Mouse (Mus musculus): ENCODE results near the gene Casq2. TPM values are rescaled to one million over a fixed set of nuclear protein-coding genes. Genes with fewer than 3 reads are reported as not detected.

Gene Casq2
- polyA plus RNA-seq, 1 experiment from 2014 or later, result 15.5 TPM

DNA sequence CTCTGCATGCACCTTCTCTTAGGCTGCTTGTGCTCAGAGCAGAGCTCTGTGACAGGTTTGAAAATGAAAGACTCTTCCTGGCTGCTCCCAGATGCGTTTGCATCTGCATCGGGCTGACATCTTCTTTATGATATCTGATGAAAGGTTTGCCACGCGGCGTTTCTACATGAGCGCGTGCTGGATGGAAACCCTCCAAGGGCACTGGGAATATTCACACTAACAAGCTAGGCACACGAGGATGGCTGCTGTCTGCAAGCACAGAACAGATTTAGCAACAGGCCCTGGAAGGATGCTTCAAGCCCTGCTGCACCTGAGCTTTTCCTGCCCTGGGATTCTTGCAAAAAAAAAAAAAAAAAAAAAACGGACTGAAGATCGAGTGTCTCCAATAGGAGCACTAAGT lies 50.9 kb downstream of the Casq2 start:
- Histone ChIP-seq H3K27me3 (ENCODE audit: control insufficient read depth, insufficient read depth, low read depth, low read length) (no peaks in the 10 kb centered on the region), H3K9me3 (ENCODE audit: control insufficient read depth, low read length) (no peaks in the 10 kb centered on the region), H3K9ac (ENCODE audit: low read length) (no peak overlapping the region), H3K4me1 (replicated peaks; ENCODE audit: control insufficient read depth, insufficient read depth, low read length) (peaks cover 16% of the 10 kb centered on the region), H3K4me2 (ENCODE audit: low read depth, low read length) (no peak overlapping the region), H3K27ac (ENCODE audit: low read length) (no peak overlapping the region), H3K4me3 (ENCODE audit: low read length) (no peak overlapping the region), H3K36me3 (ENCODE audit: control insufficient read depth, insufficient read depth, low read length) (no peaks in the 10 kb centered on the region)
- no peak for ATAC-seq (ENCODE audit: low read depth)
- 69% methylated on average over 10 of the region's 10 CpGs for WGBS

DNA sequence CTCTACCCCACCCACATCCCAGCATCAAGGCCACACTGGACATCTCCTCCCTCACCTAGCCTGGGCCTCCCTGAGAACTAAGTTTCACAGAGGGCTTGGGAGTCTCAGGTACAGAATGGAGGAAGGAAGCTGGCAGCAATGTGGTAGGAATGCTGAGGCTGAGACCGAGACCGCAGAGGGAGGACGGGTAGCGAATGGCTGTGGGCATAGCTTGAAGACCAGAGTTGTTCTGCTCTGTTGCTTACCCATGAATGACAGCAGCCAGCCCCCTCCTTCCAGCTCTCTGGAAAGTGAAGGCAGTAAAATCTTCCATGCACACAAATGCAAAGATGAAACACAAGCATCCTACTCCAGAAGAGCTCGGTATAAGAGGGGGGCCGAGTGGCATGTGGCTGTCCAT lies 52.7 kb downstream of the Casq2 start:
- ATAC-seq (ENCODE audit: low read depth), result no peak
- no peaks in the 10 kb centered on the region for H3K9me3 ChIP-seq (ENCODE audit: control insufficient read depth, low read length)
- H3K27ac ChIP-seq (ENCODE audit: low read length), result no peak overlapping the region
- H3K9ac ChIP-seq (ENCODE audit: low read length), result no peak overlapping the region
- no peak overlapping the region for H3K4me2 ChIP-seq (ENCODE audit: low read depth, low read length)
- H3K4me1 ChIP-seq (replicated peaks; ENCODE audit: control insufficient read depth, insufficient read depth, low read length), result peaks cover 16% of the 10 kb centered on the region
- 80% methylated on average over 6 of the region's 6 CpGs for WGBS
- no peaks in the 10 kb centered on the region for H3K36me3 ChIP-seq (ENCODE audit: control insufficient read depth, insufficient read depth, low read length)
- H3K4me3 ChIP-seq (ENCODE audit: low read length), result no peak overlapping the region
- no peaks in the 10 kb centered on the region for H3K27me3 ChIP-seq (ENCODE audit: control insufficient read depth, insufficient read depth, low read depth, low read length)

DNA sequence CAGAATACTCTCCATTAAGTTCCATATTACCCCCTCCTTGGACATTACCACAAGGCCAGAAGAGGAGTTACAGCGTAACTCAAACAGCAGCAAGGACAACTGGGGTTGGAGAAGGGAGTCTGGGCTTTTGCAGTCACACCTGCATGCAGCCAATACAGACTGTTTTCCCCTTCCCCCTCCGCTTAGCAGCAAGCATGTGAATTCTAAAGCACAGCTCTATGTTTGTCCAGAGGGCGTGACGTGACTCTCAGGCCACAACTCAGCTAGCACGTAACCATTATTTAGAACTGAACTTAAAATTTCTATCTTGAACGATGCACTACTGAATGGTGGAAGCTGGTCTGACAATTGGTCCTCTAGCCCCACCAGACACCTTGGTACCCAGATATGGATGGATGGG lies 54.4 kb downstream of the Casq2 start:
- H3K36me3 ChIP-seq (ENCODE audit: control insufficient read depth, insufficient read depth, low read length), result no peaks in the 10 kb centered on the region
- H3K9me3 ChIP-seq (ENCODE audit: control insufficient read depth, low read length), result no peaks in the 10 kb centered on the region
- H3K4me2 ChIP-seq (ENCODE audit: low read depth, low read length), result no peak overlapping the region
- H3K4me3 ChIP-seq (ENCODE audit: low read length), result no peak overlapping the region
- peak; percentile 39; the same call in 1 of the 2 replicates for ATAC-seq (ENCODE audit: low read depth)
- H3K27me3 ChIP-seq (ENCODE audit: control insufficient read depth, insufficient read depth, low read depth, low read length), result no peaks in the 10 kb centered on the region
- no peak overlapping the region for H3K27ac ChIP-seq (ENCODE audit: low read length)
- 68% methylated on average over 6 of the region's 6 CpGs for WGBS
- H3K9ac ChIP-seq (ENCODE audit: low read length), result no peak overlapping the region
- H3K4me1 ChIP-seq (replicated peaks; ENCODE audit: control insufficient read depth, insufficient read depth, low read length), result peaks cover 11% of the 10 kb centered on the region

DNA sequence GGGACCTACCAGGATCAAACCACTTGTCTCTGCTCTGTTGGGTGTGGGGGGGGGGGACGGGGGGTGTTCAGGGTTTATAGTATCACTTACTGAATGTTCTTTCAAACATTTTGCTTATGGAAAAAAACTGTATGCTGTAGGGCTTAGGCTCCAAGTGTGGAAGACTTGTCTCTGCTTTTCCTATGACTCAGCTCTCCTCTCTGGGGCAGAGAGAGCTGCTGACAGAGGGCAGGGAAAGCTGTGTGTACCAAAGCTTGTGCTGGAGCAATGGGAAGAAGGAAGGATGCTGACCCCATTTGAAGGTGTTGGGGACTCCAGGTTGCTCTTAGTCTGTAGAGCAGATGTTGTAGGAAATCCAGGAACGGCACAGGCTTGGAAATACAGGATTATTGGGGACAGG lies 55.2 kb downstream of the Casq2 start:
- WGBS, result 69% methylated on average over 2 of the region's 2 CpGs
- H3K9me3 ChIP-seq (ENCODE audit: control insufficient read depth, low read length), result no peaks in the 10 kb centered on the region

DNA sequence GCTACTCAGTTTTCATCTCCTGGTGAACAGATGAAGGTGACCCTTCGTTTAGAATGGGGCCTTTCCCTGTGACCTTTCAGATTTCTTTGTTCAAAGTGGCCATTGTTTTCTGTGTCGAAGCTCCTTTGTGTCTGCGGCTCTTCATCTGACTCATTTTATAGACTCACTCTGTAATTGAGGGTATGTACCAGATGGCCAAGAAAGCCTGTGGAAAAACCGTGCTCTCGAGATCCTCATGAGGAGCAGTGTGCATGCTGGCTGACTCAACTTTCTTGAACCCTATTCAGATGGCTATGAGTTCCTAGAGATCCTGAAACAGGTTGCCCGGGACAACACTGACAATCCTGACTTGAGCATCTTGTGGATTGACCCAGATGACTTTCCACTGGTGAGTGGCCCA lies 55.7 kb downstream of the Casq2 start:
- Histone ChIP-seq H3K27ac (ENCODE audit: low read length) (no peak overlapping the region), H3K9me3 (ENCODE audit: control insufficient read depth, low read length) (no peaks in the 10 kb centered on the region), H3K4me3 (ENCODE audit: low read length) (no peak overlapping the region), H3K27me3 (ENCODE audit: control insufficient read depth, insufficient read depth, low read depth, low read length) (no peaks in the 10 kb centered on the region), H3K4me2 (ENCODE audit: low read depth, low read length) (no peak overlapping the region), H3K4me1 (replicated peaks; ENCODE audit: control insufficient read depth, insufficient read depth, low read length) (peaks cover under 1% of the 10 kb centered on the region; the same call in 1 of the 2 replicates), H3K9ac (ENCODE audit: low read length) (no peak overlapping the region), H3K36me3 (ENCODE audit: control insufficient read depth, insufficient read depth, low read length) (no peaks in the 10 kb centered on the region)
- WGBS, result 78% methylated on average over 6 of the region's 6 CpGs
- no peak for ATAC-seq (ENCODE audit: low read depth)

More for the DNA sequence above, 55.2 kb downstream of the Casq2 start:
- Histone ChIP-seq H3K27ac (ENCODE audit: low read length) (no peak overlapping the region), H3K4me3 (ENCODE audit: low read length) (no peak overlapping the region), H3K27me3 (ENCODE audit: control insufficient read depth, insufficient read depth, low read depth, low read length) (no peaks in the 10 kb centered on the region), H3K36me3 (ENCODE audit: control insufficient read depth, insufficient read depth, low read length) (no peaks in the 10 kb centered on the region), H3K4me1 (replicated peaks; ENCODE audit: control insufficient read depth, insufficient read depth, low read length) (peaks cover 4% of the 10 kb centered on the region), H3K9ac (ENCODE audit: low read length) (no peak overlapping the region), H3K4me2 (ENCODE audit: low read depth, low read length) (no peak overlapping the region)
- ATAC-seq (ENCODE audit: low read depth), result no peak

DNA sequence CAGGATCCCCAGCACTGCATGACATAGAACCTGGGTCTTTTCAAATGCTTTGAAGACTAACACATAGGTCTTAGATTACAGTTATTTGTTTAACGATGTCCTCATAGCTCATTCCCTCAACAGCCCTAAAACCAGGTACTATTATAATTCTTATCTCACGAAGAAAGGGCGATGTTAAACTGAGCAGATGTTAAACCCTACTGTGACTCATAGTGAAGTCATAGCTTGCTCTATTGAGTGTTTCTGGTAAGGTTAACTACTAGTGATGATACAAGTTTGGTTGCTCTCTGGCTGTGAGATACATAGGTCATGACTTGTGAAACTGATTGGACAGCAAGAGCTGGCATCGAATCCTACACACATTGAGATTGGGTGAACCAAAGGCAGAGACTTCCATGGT lies 56.7 kb downstream of the Casq2 start:
- Histone ChIP-seq H3K36me3 (ENCODE audit: control insufficient read depth, insufficient read depth, low read length) (no peaks in the 10 kb centered on the region), H3K9me3 (ENCODE audit: control insufficient read depth, low read length) (no peaks in the 10 kb centered on the region), H3K4me2 (ENCODE audit: low read depth, low read length) (no peak overlapping the region), H3K4me1 (replicated peaks; ENCODE audit: control insufficient read depth, insufficient read depth, low read length) (no peaks in the 10 kb centered on the region; the same call in 1 of the 2 replicates), H3K9ac (ENCODE audit: low read length) (no peak overlapping the region), H3K27ac (ENCODE audit: low read length) (no peak overlapping the region), H3K4me3 (ENCODE audit: low read length) (no peak overlapping the region), H3K27me3 (ENCODE audit: control insufficient read depth, insufficient read depth, low read depth, low read length) (no peaks in the 10 kb centered on the region)
- no peak for ATAC-seq (ENCODE audit: low read depth)
- WGBS, result 89% methylated on average over 4 of the region's 4 CpGs

DNA sequence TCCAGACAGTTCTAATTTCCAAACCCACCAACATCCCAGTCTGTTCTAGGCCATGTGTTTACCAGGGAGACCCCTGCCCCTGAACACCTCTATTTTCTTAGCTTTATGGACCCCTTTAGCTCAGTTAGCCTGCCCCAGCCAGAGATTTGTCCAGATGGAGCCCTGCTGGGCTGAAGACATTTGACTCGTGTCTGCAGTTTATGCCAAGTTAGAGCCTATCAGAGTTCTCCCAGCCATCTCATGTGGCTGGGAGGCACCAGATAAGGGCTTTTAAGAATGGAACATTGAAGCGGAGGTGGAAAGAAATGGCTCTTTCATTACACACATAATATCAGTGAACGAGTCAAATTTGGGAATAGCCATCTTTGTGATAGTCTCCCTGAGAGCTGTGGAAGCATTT lies 57.3 kb downstream of the Casq2 start:
- WGBS, result 71% methylated on average over 3 of the region's 3 CpGs
- H3K9ac ChIP-seq (ENCODE audit: low read length), result no peak overlapping the region
- H3K27me3 ChIP-seq (ENCODE audit: control insufficient read depth, insufficient read depth, low read depth, low read length), result no peaks in the 10 kb centered on the region
- H3K4me3 ChIP-seq (ENCODE audit: low read length), result no peak overlapping the region
- H3K27ac ChIP-seq (ENCODE audit: low read length), result no peak overlapping the region
- H3K36me3 ChIP-seq (ENCODE audit: control insufficient read depth, insufficient read depth, low read length), result no peaks in the 10 kb centered on the region
- H3K9me3 ChIP-seq (ENCODE audit: control insufficient read depth, low read length), result no peaks in the 10 kb centered on the region
- no peak overlapping the region for H3K4me2 ChIP-seq (ENCODE audit: low read depth, low read length)
- no peak for ATAC-seq (ENCODE audit: low read depth)
- no peaks in the 10 kb centered on the region; the same call in 1 of the 2 replicates for H3K4me1 ChIP-seq (replicated peaks; ENCODE audit: control insufficient read depth, insufficient read depth, low read length)

DNA sequence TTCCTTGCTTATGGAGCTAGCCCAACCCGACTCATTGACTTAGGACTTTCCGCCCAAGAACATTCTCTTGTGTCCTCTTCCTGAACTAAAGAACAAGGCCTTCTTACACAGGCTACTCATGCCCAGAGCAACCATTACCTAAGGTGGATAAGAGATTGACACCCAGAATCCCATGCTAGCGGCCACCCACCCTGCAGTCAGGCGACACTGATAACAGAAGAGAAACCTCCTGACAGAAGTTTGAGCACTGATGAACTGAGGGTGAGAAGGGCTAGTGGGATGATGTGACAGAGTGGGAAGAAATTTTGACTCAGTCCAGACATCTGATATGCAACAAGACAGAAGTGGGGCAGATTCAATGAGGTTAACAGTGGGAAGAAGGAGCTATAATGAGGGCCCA lies 58.2 kb downstream of the Casq2 start:
- Histone ChIP-seq H3K36me3 (ENCODE audit: control insufficient read depth, insufficient read depth, low read length) (no peaks in the 10 kb centered on the region), H3K9me3 (ENCODE audit: control insufficient read depth, low read length) (no peaks in the 10 kb centered on the region), H3K4me3 (ENCODE audit: low read length) (no peak overlapping the region), H3K4me1 (replicated peaks; ENCODE audit: control insufficient read depth, insufficient read depth, low read length) (peaks cover 7% of the 10 kb centered on the region), H3K9ac (ENCODE audit: low read length) (no peak overlapping the region), H3K27me3 (ENCODE audit: control insufficient read depth, insufficient read depth, low read depth, low read length) (no peaks in the 10 kb centered on the region), H3K4me2 (ENCODE audit: low read depth, low read length) (no peak overlapping the region), H3K27ac (ENCODE audit: low read length) (no peak overlapping the region)
- ATAC-seq (ENCODE audit: low read depth), result no peak
- 89% methylated on average over 4 of the region's 4 CpGs for WGBS

DNA sequence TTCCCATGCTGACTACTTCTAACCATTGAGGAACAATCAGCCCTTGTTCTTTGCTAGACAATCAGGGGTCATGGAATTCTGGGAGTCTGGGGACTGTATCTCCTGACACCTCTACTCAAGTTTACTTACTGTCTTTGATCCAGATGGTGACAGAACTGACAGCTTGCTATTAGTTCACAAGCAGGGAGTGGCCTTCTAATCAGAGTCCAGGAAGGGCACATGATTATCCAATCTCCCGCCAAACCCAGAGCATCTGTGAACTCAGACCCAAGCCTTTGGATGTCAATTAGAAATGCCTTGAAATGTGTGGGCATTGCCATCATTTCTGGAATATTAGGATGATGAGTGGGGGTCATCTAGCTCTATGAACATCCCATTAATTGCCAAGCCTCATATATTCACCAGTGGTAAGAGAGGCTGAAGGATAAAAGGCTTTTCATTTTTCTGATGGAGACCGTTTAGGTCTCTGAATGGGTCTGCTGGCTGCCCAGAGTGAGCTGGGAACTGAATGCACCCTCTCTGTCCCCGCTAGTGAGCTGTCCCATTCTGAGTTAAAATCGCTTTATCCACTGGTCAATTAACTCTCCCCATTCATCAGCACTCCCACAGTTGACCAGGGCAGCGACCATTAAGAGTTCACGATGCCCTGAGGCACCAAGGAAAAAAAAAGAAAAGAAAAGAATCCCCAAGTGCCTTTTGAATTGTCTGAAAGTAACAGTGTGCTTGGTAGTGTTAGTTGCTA lies 59.6 kb downstream of the Casq2 start:
- no peak overlapping the region for H3K27ac ChIP-seq (ENCODE audit: low read length)
- H3K4me1 ChIP-seq (replicated peaks; ENCODE audit: control insufficient read depth, insufficient read depth, low read length), result peaks cover 14% of the 10 kb centered on the region
- H3K4me3 ChIP-seq (ENCODE audit: low read length), result no peak overlapping the region
- no peaks in the 10 kb centered on the region for H3K27me3 ChIP-seq (ENCODE audit: control insufficient read depth, insufficient read depth, low read depth, low read length)
- H3K4me2 ChIP-seq (ENCODE audit: low read depth, low read length), result no peak overlapping the region
- no peaks in the 10 kb centered on the region for H3K9me3 ChIP-seq (ENCODE audit: control insufficient read depth, low read length)
- H3K36me3 ChIP-seq (ENCODE audit: control insufficient read depth, insufficient read depth, low read length), result no peaks in the 10 kb centered on the region
- 72% methylated on average over 6 of the region's 6 CpGs for WGBS
- no peak overlapping the region for H3K9ac ChIP-seq (ENCODE audit: low read length)
- ATAC-seq (ENCODE audit: low read depth), result no peak
